Mouse (Mus musculus): ENCODE measurements at regions not wholly inside any gene's neighbourhood (a gene's known extent, or its start where the extent isn't known, plus 50 kb on each side); places are given as distances from the start of the nearest gene placed in this dataset.

- 84% methylated on average over 1 of the region's 1 CpGs for WGBS
- no peak for DNase-seq (ENCODE audit: low spot score)
- Histone ChIP-seq H3K27me3 (ENCODE audit: insufficient read depth, poor library complexity, severe bottlenecking) (no peaks in the 10 kb centered on the region), H3K27ac (no peak overlapping the region), H3K36me3 (no peaks in the 10 kb centered on the region), H3K9me3 (no peaks in the 10 kb centered on the region), H3K4me3 (no peak overlapping the region), H3K4me1 (replicated peaks) (no peaks in the 10 kb centered on the region)
Observed at GRCm38 (mm10) chr12:118784643-118785042, 61.5 kb upstream of the Sp8 start.

DNA sequence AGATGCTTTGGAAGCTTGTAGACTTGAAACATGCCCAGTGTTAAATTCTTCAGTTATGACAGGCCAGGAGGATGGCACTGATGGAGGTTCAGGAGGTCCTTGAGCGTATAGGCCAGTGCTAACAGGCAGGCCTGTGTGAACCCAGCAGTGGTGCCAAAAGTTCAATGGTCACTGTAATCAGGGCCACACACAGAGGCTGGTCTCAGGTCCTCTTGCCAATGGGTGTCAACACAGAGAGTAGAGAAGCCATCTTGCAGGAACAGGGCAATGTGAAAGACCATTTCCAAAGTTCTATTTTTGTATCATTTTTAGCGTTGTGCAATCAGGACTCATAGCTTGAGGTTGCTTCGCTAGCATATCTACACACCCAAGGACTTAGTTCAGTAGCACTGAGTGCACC is 64.2 kb upstream of the Sp8 start:
- no peak overlapping the region for H3K4me3 ChIP-seq
- no peaks in the 10 kb centered on the region for H3K9me3 ChIP-seq
- 90% methylated on average over 3 of the region's 3 CpGs for WGBS
- H3K36me3 ChIP-seq = no peaks in the 10 kb centered on the region
- H3K27me3 ChIP-seq (ENCODE audit: insufficient read depth, poor library complexity, severe bottlenecking) = no peaks in the 10 kb centered on the region
- DNase-seq (ENCODE audit: low spot score) = no peak
- H3K27ac ChIP-seq = no peak overlapping the region
- no peaks in the 10 kb centered on the region for H3K4me1 ChIP-seq (replicated peaks)

DNA sequence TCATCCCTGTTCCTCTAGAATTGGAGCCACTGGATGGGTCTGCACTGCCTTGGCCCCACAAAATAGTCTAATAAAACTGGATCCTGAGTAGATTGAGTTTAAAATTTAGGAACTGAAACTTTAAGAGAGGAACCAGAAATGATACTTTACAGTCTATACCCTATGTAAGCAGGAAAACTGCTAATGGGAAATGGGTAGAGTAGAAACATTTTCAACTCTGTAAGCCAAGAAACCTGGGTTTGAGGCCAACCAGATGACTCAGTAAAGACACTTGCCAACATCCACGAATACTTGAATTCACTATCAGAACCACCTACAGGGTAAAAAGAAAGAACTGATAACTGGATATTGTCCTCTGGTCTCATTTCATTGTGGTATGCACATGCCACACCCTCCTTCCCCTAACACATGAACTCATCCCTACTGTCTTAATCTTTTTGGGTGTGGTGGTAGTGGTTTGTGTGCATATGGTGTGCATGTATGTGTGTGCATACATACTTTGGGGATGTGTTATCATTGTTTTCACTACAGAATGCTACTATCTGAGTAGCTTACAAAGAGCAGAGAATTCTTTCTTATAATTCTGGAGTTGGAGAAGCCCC is 70.6 kb upstream of the Sp8 start:
- WGBS = 77% methylated on average over 1 of the region's 1 CpGs
- no peaks in the 10 kb centered on the region for H3K27me3 ChIP-seq (ENCODE audit: insufficient read depth, poor library complexity, severe bottlenecking)
- H3K4me1 ChIP-seq (replicated peaks) = no peaks in the 10 kb centered on the region
- DNase-seq (ENCODE audit: low spot score) = no peak
- H3K9me3 ChIP-seq = no peaks in the 10 kb centered on the region
- no peak overlapping the region for H3K4me3 ChIP-seq
- H3K36me3 ChIP-seq = no peaks in the 10 kb centered on the region
- no peak overlapping the region for H3K27ac ChIP-seq

DNA sequence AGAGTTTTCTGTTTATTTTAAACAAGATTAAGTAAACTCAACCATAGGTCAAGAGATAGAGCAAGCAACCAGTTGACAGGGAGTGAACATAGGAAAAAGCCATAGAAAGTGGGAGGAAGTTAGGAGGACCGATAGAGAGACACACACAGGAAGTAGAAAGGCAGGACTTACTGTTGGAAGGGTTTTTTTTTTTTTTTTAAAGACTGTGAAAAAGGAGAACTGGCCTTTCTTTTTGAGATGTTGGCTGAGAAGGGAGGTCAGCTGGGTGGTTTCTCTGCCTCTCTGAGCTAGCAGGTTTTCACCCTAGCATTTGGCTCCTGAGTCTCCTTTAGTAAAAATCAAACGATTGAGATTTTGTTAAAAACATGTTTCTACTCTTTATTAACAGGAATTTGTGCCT is 73.3 kb upstream of the Sp8 start:
- no peak for DNase-seq (ENCODE audit: low spot score)
- Histone ChIP-seq H3K9me3 (no peaks in the 10 kb centered on the region), H3K4me1 (replicated peaks) (no peaks in the 10 kb centered on the region), H3K27ac (no peak overlapping the region), H3K36me3 (no peaks in the 10 kb centered on the region), H3K4me3 (no peak overlapping the region), H3K27me3 (ENCODE audit: insufficient read depth, poor library complexity, severe bottlenecking) (no peaks in the 10 kb centered on the region)
- 88% methylated on average over 2 of the region's 2 CpGs for WGBS

- no peak for DNase-seq (ENCODE audit: low spot score)
- Histone ChIP-seq H3K9me3 (no peaks in the 10 kb centered on the region), H3K4me3 (no peak overlapping the region), H3K36me3 (no peaks in the 10 kb centered on the region), H3K27me3 (ENCODE audit: insufficient read depth, poor library complexity, severe bottlenecking) (no peaks in the 10 kb centered on the region), H3K27ac (no peak overlapping the region), H3K4me1 (replicated peaks) (no peaks in the 10 kb centered on the region)
- 54% methylated on average over 1 of the region's 1 CpGs for WGBS
Observed at GRCm38 (mm10) chr12:118766472-118766871, 79.7 kb upstream of the Sp8 start.

GRCm38 (mm10) chr12:118754076-118754475 is 92.1 kb upstream of the Sp8 start:
- DNase-seq (ENCODE audit: low spot score) = no peak
- Histone ChIP-seq H3K4me1 (replicated peaks) (no peaks in the 10 kb centered on the region), H3K9me3 (no peaks in the 10 kb centered on the region), H3K27me3 (ENCODE audit: insufficient read depth, poor library complexity, severe bottlenecking) (no peaks in the 10 kb centered on the region), H3K36me3 (no peaks in the 10 kb centered on the region), H3K27ac (no peak overlapping the region), H3K4me3 (no peak overlapping the region)
- 75% methylated on average over 2 of the region's 2 CpGs for WGBS

- peaks cover 3% of the 10 kb centered on the region; the same call in 1 of the 2 replicates for H3K4me1 ChIP-seq (replicated peaks)
Observed at GRCm38 (mm10) chr12:118739103-118739502, 107.0 kb upstream of the Sp8 start.

DNA sequence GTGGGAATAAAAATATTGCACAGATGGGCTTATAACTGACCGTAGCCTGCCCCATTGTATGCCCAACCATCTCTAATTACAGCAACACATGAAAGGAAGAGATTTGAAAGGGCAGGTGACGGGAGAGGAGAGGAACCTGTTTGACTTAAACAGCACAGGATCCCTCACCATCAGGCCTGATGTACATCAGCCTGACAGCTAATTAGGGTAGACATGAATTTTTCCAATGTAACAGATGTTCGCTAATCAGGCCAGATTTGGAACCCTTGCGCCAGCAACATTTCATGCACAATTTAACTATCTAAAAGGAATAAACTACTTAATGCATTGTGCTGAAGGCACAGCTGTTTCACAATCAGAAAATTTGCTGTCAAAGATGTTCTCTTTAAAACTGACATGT is 120.2 kb upstream of the Sp8 start:
- Histone ChIP-seq H3K27ac (no peak overlapping the region), H3K4me3 (no peak overlapping the region), H3K36me3 (no peaks in the 10 kb centered on the region), H3K9me3 (no peaks in the 10 kb centered on the region), H3K27me3 (ENCODE audit: insufficient read depth, poor library complexity, severe bottlenecking) (no peaks in the 10 kb centered on the region), H3K4me1 (replicated peaks) (peaks cover 3% of the 10 kb centered on the region; the same call in 1 of the 2 replicates)
- DNase-seq (ENCODE audit: low spot score) = no peak
- WGBS = 78% methylated on average over 4 of the region's 4 CpGs

More at GRCm38 (mm10) chr12:118739103-118739502, 107.0 kb upstream of the Sp8 start:
- H3K27me3 ChIP-seq (ENCODE audit: insufficient read depth, poor library complexity, severe bottlenecking) = no peaks in the 10 kb centered on the region
- WGBS = 64% methylated on average over 4 of the region's 4 CpGs
- no peaks in the 10 kb centered on the region for H3K9me3 ChIP-seq
- no peak overlapping the region for H3K27ac ChIP-seq
- no peak for DNase-seq (ENCODE audit: low spot score)
- no peak overlapping the region for H3K4me3 ChIP-seq
- H3K36me3 ChIP-seq = no peaks in the 10 kb centered on the region

- no peak overlapping the region for H3K27ac ChIP-seq
- no peaks in the 10 kb centered on the region for H3K36me3 ChIP-seq
- H3K9me3 ChIP-seq = no peaks in the 10 kb centered on the region
- DNase-seq (ENCODE audit: low spot score) = no peak
- no peaks in the 10 kb centered on the region for H3K4me1 ChIP-seq (replicated peaks)
- WGBS = 81% methylated on average over 4 of the region's 4 CpGs
- no peaks in the 10 kb centered on the region for H3K27me3 ChIP-seq (ENCODE audit: insufficient read depth, poor library complexity, severe bottlenecking)
- H3K4me3 ChIP-seq = no peak overlapping the region
Observed at GRCm38 (mm10) chr12:118719878-118720573, 126.1 kb upstream of the Sp8 start.

GRCm38 (mm10) chr12:118716824-118717223 is 129.3 kb upstream of the Sp8 start:
- Histone ChIP-seq H3K36me3 (no peaks in the 10 kb centered on the region), H3K4me1 (replicated peaks) (no peaks in the 10 kb centered on the region), H3K4me3 (no peak overlapping the region), H3K9me3 (no peaks in the 10 kb centered on the region), H3K27ac (no peak overlapping the region), H3K27me3 (ENCODE audit: insufficient read depth, poor library complexity, severe bottlenecking) (no peaks in the 10 kb centered on the region)
- WGBS = 81% methylated on average over 4 of the region's 4 CpGs
- no peak for DNase-seq (ENCODE audit: low spot score)

GRCm38 (mm10) chr12:118706626-118707025 is 139.5 kb upstream of the Sp8 start:
- Histone ChIP-seq H3K27ac (no peak overlapping the region), H3K4me1 (replicated peaks) (no peaks in the 10 kb centered on the region; the same call in 1 of the 2 replicates), H3K4me3 (no peak overlapping the region), H3K36me3 (no peaks in the 10 kb centered on the region), H3K27me3 (ENCODE audit: insufficient read depth, poor library complexity, severe bottlenecking) (no peaks in the 10 kb centered on the region), H3K9me3 (no peaks in the 10 kb centered on the region)
- WGBS = 86% methylated on average over 7 of the region's 7 CpGs
- DNase-seq (ENCODE audit: low spot score) = no peak

DNA sequence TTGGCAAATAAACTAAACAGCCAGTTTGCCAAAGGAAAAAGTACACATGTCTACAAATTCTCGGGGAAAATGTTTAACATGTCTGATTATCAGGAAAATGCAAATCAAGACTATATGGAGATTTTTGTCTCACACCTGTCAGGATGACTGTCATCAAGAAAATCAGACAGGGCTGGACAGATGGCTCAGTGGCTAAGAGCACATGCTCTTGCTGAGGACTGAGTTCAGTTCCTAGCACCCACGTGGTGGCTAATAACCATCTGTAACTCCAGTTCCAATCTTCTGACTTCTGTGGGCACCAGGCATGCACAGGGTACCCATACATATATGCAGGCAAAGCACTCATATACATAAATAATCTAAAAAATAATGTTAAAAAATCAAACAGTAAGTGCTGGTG is 141.3 kb upstream of the Sp8 start:
- no peaks in the 10 kb centered on the region; the same call in 1 of the 2 replicates for H3K4me1 ChIP-seq (replicated peaks)
- 89% methylated on average over 2 of the region's 2 CpGs for WGBS
- H3K9me3 ChIP-seq = no peaks in the 10 kb centered on the region
- no peaks in the 10 kb centered on the region for H3K36me3 ChIP-seq
- no peak for DNase-seq (ENCODE audit: low spot score)
- H3K4me3 ChIP-seq = no peak overlapping the region
- H3K27ac ChIP-seq = no peak overlapping the region
- no peaks in the 10 kb centered on the region for H3K27me3 ChIP-seq (ENCODE audit: insufficient read depth, poor library complexity, severe bottlenecking)

DNA sequence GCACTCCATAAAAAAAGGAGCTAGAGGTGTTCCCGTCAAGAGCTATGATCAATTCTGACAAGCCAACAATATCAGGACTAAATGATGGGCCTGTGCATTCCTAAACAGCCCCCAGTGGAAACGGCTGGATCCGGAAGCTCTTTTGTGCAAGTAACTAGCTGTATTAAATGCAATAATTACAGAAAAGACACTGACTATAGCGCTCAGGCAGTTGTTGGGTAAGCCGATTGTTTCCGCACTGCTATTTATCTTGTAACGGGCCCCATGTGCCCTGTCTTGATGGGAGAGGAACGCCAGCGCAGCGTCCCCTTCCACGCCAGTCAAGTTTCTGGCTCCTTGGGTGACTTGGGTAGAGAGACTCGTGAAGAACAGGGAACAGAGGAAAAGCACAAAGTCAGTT is 142.4 kb upstream of the Sp8 start:
- Histone ChIP-seq H3K36me3 (no peaks in the 10 kb centered on the region), H3K4me3 (no peak overlapping the region), H3K9me3 (no peaks in the 10 kb centered on the region), H3K27me3 (ENCODE audit: insufficient read depth, poor library complexity, severe bottlenecking) (no peaks in the 10 kb centered on the region), H3K4me1 (replicated peaks) (no peaks in the 10 kb centered on the region; the same call in 1 of the 2 replicates), H3K27ac (no peak overlapping the region)
- 67% methylated on average over 12 of the region's 12 CpGs for WGBS
- DNase-seq (ENCODE audit: low spot score) = no peak
